Mouse (Mus musculus) G1E (cell line): ENCODE data around the gene Hist1h2ad.

ENCODE experiments used
- CTCF ChIP-seq: IDR thresholded peaks from 2 replicates; pipeline ENCODE4 v1.5.1; 2012; ENCODE audit warnings: low read depth, low read length, inconsistent platforms, mixed read lengths
- GATA1 ChIP-seq: IDR thresholded peaks from 2 replicates; pipeline ENCODE4 v1.6.1; 2012; ENCODE audit warnings: borderline replicate concordance, low read length, inconsistent platforms, mixed read lengths

GRCm38 (mm10) chr13:23571022-23571503, 3.1 kb upstream of the Hist1h2ad start, which contains the start of the genes Hist1h2ae and Hist1h2bg:
- no peak for TF ChIP-seq CTCF
- TF ChIP-seq GATA1, result no peak
